Mouse (Mus musculus) CH12.LX (cell line): ENCODE measurements around the gene Cit. TPM values are rescaled to one million over a fixed set of nuclear protein-coding genes. Genes with fewer than 3 reads are reported as not detected.

Source experiments
- DNase-seq: peaks from one replicate; pipeline ENCODE4 v3.0.0-alpha.2; 2013; ENCODE audit errors: extremely low read depth
- H3K27ac ChIP-seq: 2 replicates; pipeline ENCODE4 v1.5.1; 2012; ENCODE audit warnings: low read depth, mild to moderate bottlenecking, control low read depth, moderate library complexity; ENCODE audit not compliant: insufficient read depth
- H3K27me3 ChIP-seq: replicated peaks from 2 replicates; pipeline ENCODE3; 2012; ENCODE audit warnings: inconsistent platforms
- H3K36me3 ChIP-seq, 2 experiments: replicated peaks in 1 of 2; 2 replicates each; pipeline versions ENCODE3 to v1.6.1; 2012; ENCODE audit warnings: inconsistent platforms in 1 of 2, low read length in 1 of 2, mild to moderate bottlenecking in 1 of 2, mixed read lengths in 1 of 2, moderate library complexity in 1 of 2; ENCODE audit not compliant: control insufficient read depth in 1 of 2, insufficient read depth in 1 of 2
- H3K4me1 ChIP-seq, 2 experiments: 2 replicates each; pipeline ENCODE4 v1.6.1; 2012; ENCODE audit warnings: inconsistent platforms in 1 of 2, moderate library complexity in 1 of 2; ENCODE audit not compliant: insufficient read depth in 2 of 2, control insufficient read depth in 1 of 2
- H3K4me2 ChIP-seq: 2 replicates; pipeline ENCODE4 v1.6.1; 2012; ENCODE audit warnings: low read depth, mild to moderate bottlenecking, control low read depth; ENCODE audit not compliant: poor library complexity, insufficient read depth, severe bottlenecking
- H3K4me3 ChIP-seq, 3 experiments: fragments of 150-350 bp in 1 of 3; sonication (generic) in 1 of 3; replicated peaks in 1 of 3; 2 replicates each; pipeline versions ENCODE3 to v1.5.1; 2011 to 2012; ENCODE audit warnings: low read depth in 2 of 3, low read length in 2 of 3, mild to moderate bottlenecking in 2 of 3, moderate library complexity in 2 of 3, control low read depth in 1 of 3, improper control_type of control experiment in 1 of 3, inconsistent platforms in 1 of 3, mixed read lengths in 1 of 3; ENCODE audit not compliant: poor library complexity in 1 of 3
- H3K79me2 ChIP-seq: replicated peaks from 2 replicates; pipeline ENCODE4 v1.6.1; 2012; ENCODE audit warnings: mild to moderate bottlenecking, moderate library complexity; ENCODE audit not compliant: control insufficient read depth, poor library complexity, insufficient read depth, severe bottlenecking; ENCODE audit errors: extremely low read depth
- H3K9ac ChIP-seq: 2 replicates; pipeline ENCODE4 v1.6.1; 2012; ENCODE audit warnings: low read depth, mild to moderate bottlenecking, control low read depth, moderate library complexity; ENCODE audit not compliant: insufficient read depth
- H3K9me3 ChIP-seq: replicated peaks from 2 replicates; pipeline ENCODE3; 2012; ENCODE audit warnings: low read length, inconsistent platforms, mixed read lengths
- BHLHE40 ChIP-seq: IDR thresholded peaks from 2 replicates; pipeline ENCODE4 v1.6.1; 2011; ENCODE audit warnings: mild to moderate bottlenecking, low read depth, low read length, improper control_type of control experiment
- CHD1 ChIP-seq: IDR thresholded peaks from 2 replicates; pipeline ENCODE4 v1.6.1; 2012; ENCODE audit warnings: low read depth, low read length, improper control_type of control experiment, inconsistent platforms
- CHD2 ChIP-seq: IDR thresholded peaks from 2 replicates; pipeline ENCODE4 v1.6.1; 2011; ENCODE audit warnings: low read length, improper control_type of control experiment
- CTCF ChIP-seq, 2 experiments: IDR thresholded peaks in 1 of 2; conservative IDR thresholded peaks in 1 of 2; 2 replicates each; pipeline ENCODE4 v1.5.1; 2011 to 2012; ENCODE audit warnings: low read depth in 2 of 2, low read length in 2 of 2, improper control_type of control experiment in 1 of 2, inconsistent platforms in 1 of 2, mild to moderate bottlenecking in 1 of 2, moderate library complexity in 1 of 2
- E2F4 ChIP-seq: IDR thresholded peaks from 2 replicates; pipeline ENCODE4 v1.6.1; 2011; ENCODE audit warnings: low read depth, low read length, improper control_type of control experiment; ENCODE audit not compliant: insufficient replicate concordance
- ELF1 ChIP-seq: IDR thresholded peaks from 2 replicates; pipeline ENCODE4 v1.6.1; 2014; ENCODE audit warnings: low read depth, mild to moderate bottlenecking, inconsistent platforms, low read length, improper control_type of control experiment
- EP300 ChIP-seq: IDR thresholded peaks from 2 replicates; pipeline ENCODE4 v1.6.1; 2011; ENCODE audit warnings: low read length, improper control_type of control experiment
- ETS1 ChIP-seq: conservative IDR thresholded peaks from 2 replicates; pipeline ENCODE4 v1.6.1; 2012; ENCODE audit warnings: low read depth, mild to moderate bottlenecking, inconsistent platforms, low read length, improper control_type of control experiment, moderate library complexity
- GABPA ChIP-seq: IDR thresholded peaks from 2 replicates; pipeline ENCODE4 v1.6.1; 2012; ENCODE audit warnings: low read depth, low read length, improper control_type of control experiment, inconsistent platforms; ENCODE audit not compliant: insufficient replicate concordance
- HCFC1 ChIP-seq: IDR thresholded peaks from 2 replicates; pipeline ENCODE4 v1.6.1; 2012; ENCODE audit warnings: low read depth, mild to moderate bottlenecking, inconsistent platforms, low read length, improper control_type of control experiment
- IRF4 ChIP-seq: IDR thresholded peaks from 2 replicates; pipeline ENCODE4 v1.6.1; 2014; ENCODE audit warnings: low read depth, mild to moderate bottlenecking, inconsistent platforms, low read length, improper control_type of control experiment
- JUN ChIP-seq: IDR thresholded peaks from 2 replicates; pipeline ENCODE4 v1.6.1; 2011; ENCODE audit warnings: low read depth, mild to moderate bottlenecking, low read length, improper control_type of control experiment, moderate library complexity; ENCODE audit not compliant: insufficient read depth
- JUND ChIP-seq: conservative IDR thresholded peaks from 2 replicates; pipeline ENCODE4 v1.6.1; 2011; ENCODE audit warnings: low read depth, low read length, improper control_type of control experiment
- KAT2A ChIP-seq: IDR thresholded peaks from 2 replicates; pipeline ENCODE4 v1.6.1; 2012; ENCODE audit warnings: low read length, improper control_type of control experiment, inconsistent platforms; ENCODE audit not compliant: insufficient replicate concordance
- MAFK ChIP-seq: IDR thresholded peaks from 2 replicates; pipeline ENCODE4 v1.6.1; 2011; ENCODE audit warnings: low read length, improper control_type of control experiment; ENCODE audit not compliant: insufficient replicate concordance
- MAX ChIP-seq: IDR thresholded peaks from 2 replicates; pipeline ENCODE4 v1.6.1; 2011; ENCODE audit warnings: low read length, improper control_type of control experiment
- MAZ ChIP-seq: IDR thresholded peaks from 2 replicates; pipeline ENCODE4 v1.6.1; 2012; ENCODE audit warnings: low read depth, mild to moderate bottlenecking, inconsistent platforms, low read length, improper control_type of control experiment, moderate library complexity
- MEF2A ChIP-seq: IDR thresholded peaks from 2 replicates; pipeline ENCODE4 v1.6.1; 2014; ENCODE audit warnings: low read depth, mild to moderate bottlenecking, inconsistent platforms, low read length, improper control_type of control experiment, borderline replicate concordance
- MXI1 ChIP-seq: IDR thresholded peaks from 2 replicates; pipeline ENCODE4 v1.6.1; 2011; ENCODE audit warnings: mild to moderate bottlenecking, low read depth, low read length, improper control_type of control experiment
- MYC ChIP-seq: IDR thresholded peaks from 2 replicates; pipeline ENCODE4 v1.6.1; 2011; ENCODE audit warnings: low read depth, mild to moderate bottlenecking, improper control_type of control experiment, low read length
- NELFE ChIP-seq: IDR thresholded peaks from 2 replicates; pipeline ENCODE4 v1.6.1; 2011; ENCODE audit warnings: low read depth, low read length, improper control_type of control experiment
- NRF1 ChIP-seq: IDR thresholded peaks from 2 replicates; pipeline ENCODE4 v1.6.1; 2014; ENCODE audit warnings: low read depth, mild to moderate bottlenecking, inconsistent platforms, low read length, improper control_type of control experiment, moderate library complexity
- PAX5 ChIP-seq: IDR thresholded peaks from 2 replicates; pipeline ENCODE4 v1.6.1; 2012; ENCODE audit warnings: low read length, inconsistent platforms, mixed read lengths
- POLR2A ChIP-seq: IDR thresholded peaks from 2 replicates; pipeline ENCODE4 v1.6.1; 2011; ENCODE audit warnings: low read depth, mild to moderate bottlenecking, improper control_type of control experiment, low read length
- POLR2AphosphoS2 ChIP-seq: IDR thresholded peaks from 2 replicates; pipeline ENCODE4 v1.6.1; 2011; ENCODE audit warnings: low read depth, low read length, improper control_type of control experiment
- RAD21 ChIP-seq: IDR thresholded peaks from 2 replicates; pipeline ENCODE4 v1.6.1; 2011; ENCODE audit warnings: low read depth, mild to moderate bottlenecking, low read length, improper control_type of control experiment, moderate library complexity
- RCOR1 ChIP-seq: conservative IDR thresholded peaks from 2 replicates; pipeline ENCODE4 v1.6.1; 2012; ENCODE audit warnings: low read depth, mild to moderate bottlenecking, inconsistent platforms, low read length, improper control_type of control experiment
- SIN3A ChIP-seq: IDR thresholded peaks from 2 replicates; pipeline ENCODE4 v1.6.1; 2012; ENCODE audit warnings: low read length, improper control_type of control experiment, inconsistent platforms
- SMC3 ChIP-seq: IDR thresholded peaks from 2 replicates; pipeline ENCODE4 v1.6.1; 2011; ENCODE audit warnings: low read depth, low read length, improper control_type of control experiment
- TBP ChIP-seq: conservative IDR thresholded peaks from 2 replicates; pipeline ENCODE4 v1.6.1; 2011; ENCODE audit warnings: low read depth, low read length, improper control_type of control experiment
- TCF12 ChIP-seq: IDR thresholded peaks from 2 replicates; pipeline ENCODE4 v1.6.1; 2014; ENCODE audit warnings: low read depth, mild to moderate bottlenecking, inconsistent platforms, low read length, improper control_type of control experiment
- UBTF ChIP-seq: IDR thresholded peaks from 2 replicates; pipeline ENCODE4 v1.6.1; 2012; ENCODE audit warnings: low read depth, mild to moderate bottlenecking, inconsistent platforms, low read length, improper control_type of control experiment, moderate library complexity
- USF1 ChIP-seq: IDR thresholded peaks from 2 replicates; pipeline ENCODE4 v1.6.1; 2014; ENCODE audit warnings: low read depth, mild to moderate bottlenecking, inconsistent platforms, low read length, improper control_type of control experiment
- USF2 ChIP-seq: conservative IDR thresholded peaks from 2 replicates; pipeline ENCODE4 v1.6.1; 2011; ENCODE audit warnings: low read depth, low read length, improper control_type of control experiment
- ZC3H11A ChIP-seq: IDR thresholded peaks from 2 replicates; pipeline ENCODE4 v1.6.1; 2012; ENCODE audit warnings: low read depth, mild to moderate bottlenecking, inconsistent platforms, low read length, improper control_type of control experiment
- ZKSCAN1 ChIP-seq: IDR thresholded peaks from 2 replicates; pipeline ENCODE4 v1.6.1; 2012; ENCODE audit warnings: low read depth, inconsistent platforms, low read length, improper control_type of control experiment, borderline replicate concordance
- ZMIZ1 ChIP-seq: IDR thresholded peaks from 2 replicates; pipeline ENCODE4 v1.6.1; 2012; ENCODE audit warnings: low read depth, mild to moderate bottlenecking, inconsistent platforms, low read length, improper control_type of control experiment
- ZNF384 ChIP-seq: IDR thresholded peaks from 2 replicates; pipeline ENCODE4 v1.6.1; 2012; ENCODE audit warnings: low read depth, low read length, improper control_type of control experiment, inconsistent platforms
- dilution Hi-C: fragments of 300-500 bp; cut with MboI; formaldehyde crosslinking; loops from 2 replicates; pipeline ENCODE4 v1.14.3; 2020; ENCODE audit warnings: low sequenced_read_pairs; ENCODE audit not compliant: extremely low pct_unique_long_range_greater_than_20kb, extremely low pct_ligation_motif_present
- in situ Hi-C: fragments of 300-500 bp; cut with MboI; formaldehyde crosslinking; loops from 3 replicates; pipeline ENCODE4 v1.14.3; 2019; ENCODE audit warnings: low sequenced_read_pairs, low pct_ligation_motif_present, low pct_unique_long_range_greater_than_20kb, mixed read lengths
- polyA plus RNA-seq: library from polyadenylated mRNA; unstranded; fragments of >175 nt; gene quantifications from 2 replicates; pipeline ENCODE4 v1.2.1, GENCODE M21; 2012; ENCODE audit warnings: low read depth; ENCODE audit not compliant: insufficient read length
- total RNA-seq, 2 experiments: library from RNA; depleted of rRNA; stranded (reverse); fragments of 300-350 nt in 1 of 2; fragments of >200 nt in 1 of 2; gene quantifications; 2 replicates each; pipeline ENCODE4 v1.2.3; 2012 to 2014

The Cit gene
- total RNA-seq (2012; rRNA removed) = 23.2 and 24.9 TPM in 2 replicates
- 6.6 and 7.0 TPM in 2 replicates for total RNA-seq (2014; rRNA removed)
- polyA plus RNA-seq = 16.2 and 19.3 TPM in 2 replicates

GRCm38 (mm10) chr5:115844766-115845634 lies at the start of gene Cit:
Gene Cit, plus strand, starts transcription at chr5:115845278.
- peaks cover 18% of the 10 kb centered on the region for H3K79me2 ChIP-seq
- no peak for TF ChIP-seq ZC3H11A
- TF ChIP-seq USF2 = no peak
- TF ChIP-seq TCF12 = peak; percentile 3; the same call in 1 of the 2 replicates
- TF ChIP-seq MAX = no peak
- no peak for TF ChIP-seq RAD21
- TF ChIP-seq USF1 = no peak
- no peak for TF ChIP-seq ZNF384
- no peak for TF ChIP-seq CTCF (conservative IDR thresholded peaks at IDR 0.05 in 1 of 2, IDR thresholded peaks at IDR 0.05 in 1 of 2; ENCODE audit: low read depth in 2 of 2, low read length in 2 of 2)
- no peak for TF ChIP-seq MAFK
- peak; percentile 69 for TF ChIP-seq HCFC1
- TF ChIP-seq SMC3 = no peak
- TF ChIP-seq BHLHE40 = no peak
- no peak for TF ChIP-seq EP300
- TF ChIP-seq NRF1 = 0 out of 2 replicates have a peak, but pooled peaks have one; percentile 14
- no peak for TF ChIP-seq MYC
- TF ChIP-seq GABPA = no peak
- TF ChIP-seq POLR2AphosphoS2 = peak; percentile 40; the same call in 1 of the 2 replicates
- no peak for TF ChIP-seq ZMIZ1
- no peak for TF ChIP-seq ZKSCAN1
- TF ChIP-seq POLR2A = peak; percentile 86
- TF ChIP-seq PAX5 = no peak
- TF ChIP-seq ETS1 = no peak
- 0 out of 2 replicates have a peak, but pooled peaks have one; percentile 28 for TF ChIP-seq KAT2A
- TF ChIP-seq TBP = peak; percentile 78
- peak; percentile 81 for TF ChIP-seq ELF1
- TF ChIP-seq RCOR1 = no peak
- no peak for TF ChIP-seq MAZ
- no peak for TF ChIP-seq JUN
- peak; percentile 78 for TF ChIP-seq SIN3A
- peak; percentile 87; the same call in 1 of the 2 replicates for TF ChIP-seq E2F4
- no peak for TF ChIP-seq MEF2A
- TF ChIP-seq CHD1 = no peak
- no peak for TF ChIP-seq UBTF
- peak; percentile 93 for TF ChIP-seq CHD2
- no peak for TF ChIP-seq IRF4
- TF ChIP-seq NELFE = peak; percentile 65
- TF ChIP-seq JUND = no peak
- peak; percentile 68; the same call in 1 of the 2 replicates for TF ChIP-seq MXI1
- in situ Hi-C loops = no loop called here
- H3K27ac ChIP-seq = no peak within 1 kb of the TSS
- H3K9ac ChIP-seq = peak within 1 kb of the TSS; percentile 75
- H3K4me2 ChIP-seq = peak within 1 kb of the TSS; percentile 62
- peak; percentile 96 for DNase-seq
- dilution Hi-C loops = no loop called here
- no peaks in the 10 kb centered on the region for H3K27me3 ChIP-seq
- H3K9me3 ChIP-seq = peaks cover 6% of the 10 kb centered on the region
- H3K4me1 ChIP-seq = peaks cover 4 to 38% of the 10 kb centered on the region in 2 experiments
- H3K4me3 ChIP-seq = peak within 1 kb of the TSS; percentile 79 to 96 (median 84)
- peaks cover 10 to 37% of the 10 kb centered on the region in 2 experiments for H3K36me3 ChIP-seq
